Mouse (Mus musculus) lung, adult 2 months (tissue): Measurements from ENCODE around the gene Retsat.

Experiments used
- CTCF ChIP-seq: fragments of 200-500 bp; IDR thresholded peaks from 2 replicates; pipeline ENCODE4 v1.5.1; 2011; ENCODE audit warnings: mild to moderate bottlenecking, low read length, control low read depth; ENCODE audit not compliant: insufficient read depth
- POLR2A ChIP-seq: fragments of 200-500 bp; IDR thresholded peaks from 2 replicates; pipeline ENCODE4 v1.6.1; 2011; ENCODE audit warnings: low read depth, mild to moderate bottlenecking, control low read depth, low read length, borderline replicate concordance; ENCODE audit errors: extremely low read depth

GRCm38 (mm10) chr6:72583211-72583839 lies 14.9 kb upstream of the Retsat start:
- TF ChIP-seq CTCF (no peak), POLR2A (no peak)
